Mouse (Mus musculus) megakaryocyte-erythroid progenitor cell, adult 5-6 weeks (primary cell): ENCODE measurements around the gene Tgfbr3. TPM values are rescaled to one million over a fixed set of nuclear protein-coding genes. Genes with fewer than 3 reads are reported as not detected.

Experiments
- ATAC-seq: replicated peaks from 2 replicates; pipeline ENCODE4 v1.8.0; 2016; ENCODE audit warnings: mild to moderate bottlenecking, inconsistent platforms; ENCODE audit not compliant: severe bottlenecking, poor library complexity, low FRiP score, low TSS enrichment
- total RNA-seq, 2 experiments: library from RNA; stranded (forward) in 1 of 2; stranded (reverse) in 1 of 2; fragments of 200-1000, 215-1000 nt in 1 of 2; fragments of >200 nt in 1 of 2; fragmentation: Nextera tagmentation in 1 of 2; gene quantifications; 2 replicates each; pipeline ENCODE4 v1.2.3; 2014 to 2017

The Tgfbr3 gene
- total RNA-seq, 2 experiments from 2014 or later: 25.6 to 28.8 TPM

DNA sequence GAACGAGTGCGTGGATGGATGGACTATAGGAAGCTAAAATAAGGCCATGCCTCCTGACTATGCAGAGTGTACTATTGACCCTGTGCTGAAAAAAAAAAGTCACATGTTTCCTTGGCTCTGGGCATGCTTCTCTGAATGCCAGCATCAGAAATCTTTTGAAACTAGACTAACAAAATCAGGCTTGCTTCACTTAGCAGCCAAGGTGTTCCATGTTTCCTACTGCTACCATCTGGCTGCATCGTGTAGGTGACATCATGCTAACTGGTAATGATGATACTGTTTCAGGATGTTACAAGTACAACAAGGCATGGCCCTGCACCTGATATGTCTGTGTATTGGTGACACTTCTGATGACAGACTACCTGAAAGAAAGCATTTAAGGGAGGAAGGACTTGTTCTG is 189.8 kb downstream of the Tgfbr3 start:
- ATAC-seq: no peak

DNA sequence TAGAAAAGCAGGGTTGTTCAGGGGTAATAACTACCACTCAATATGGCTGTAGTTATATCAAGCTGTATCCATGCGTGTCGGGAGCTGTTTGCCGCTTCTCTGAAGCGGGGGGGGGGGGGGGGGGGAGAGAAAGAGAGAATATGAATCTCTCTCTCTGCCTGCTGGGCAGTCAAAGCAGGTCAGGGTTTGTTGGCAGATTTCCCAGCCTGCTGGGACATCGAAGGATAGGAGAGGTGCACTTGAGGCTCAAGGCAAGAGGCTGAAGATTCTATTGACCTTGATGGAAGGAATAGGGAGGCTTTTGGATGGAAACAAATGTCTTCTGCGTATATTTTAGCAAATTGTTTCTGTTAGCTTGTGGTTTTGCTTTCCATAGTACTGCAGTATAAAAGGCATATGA is 190.4 kb downstream of the Tgfbr3 start:
- ATAC-seq: no peak

DNA sequence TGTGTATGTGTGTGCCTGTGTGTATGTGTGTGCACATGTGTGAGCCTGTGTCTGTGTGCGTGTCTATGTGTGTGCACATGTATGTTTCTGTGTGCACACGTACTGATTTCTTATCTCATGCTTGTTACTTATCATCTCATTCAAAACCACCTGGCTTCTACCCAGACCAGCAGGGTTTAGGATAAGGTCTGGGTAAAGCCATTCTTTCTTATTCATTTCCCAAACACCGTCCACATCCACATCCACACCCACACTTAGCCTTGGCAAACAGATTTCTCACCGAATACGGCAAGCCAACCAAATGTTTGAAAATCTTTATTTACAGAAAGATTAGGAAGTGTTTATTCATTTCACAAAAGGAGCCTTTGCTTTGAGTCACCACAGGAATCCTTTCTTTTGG is 191.4 kb downstream of the Tgfbr3 start:
- no peak for ATAC-seq

DNA sequence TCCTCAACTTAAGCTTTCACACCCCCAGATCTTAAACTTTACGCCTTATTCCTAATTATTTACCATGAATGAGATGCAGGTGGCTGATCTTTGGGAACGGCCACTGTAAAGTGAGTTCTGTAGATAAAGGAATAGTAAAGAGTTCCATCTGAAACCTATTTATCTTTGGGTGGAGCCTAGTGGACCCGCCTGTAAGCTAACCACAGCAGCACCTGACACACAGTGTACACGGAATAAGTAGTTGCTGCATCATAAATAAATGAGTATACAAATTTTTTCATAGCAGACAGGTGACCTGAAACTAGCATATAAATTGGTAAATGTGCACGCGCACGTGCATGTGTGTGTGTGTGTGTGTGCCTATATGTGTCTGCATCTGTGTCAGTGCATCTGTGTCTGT is 192.1 kb downstream of the Tgfbr3 start:
- ATAC-seq: peak; percentile 51; the same call in 1 of the 2 replicates

DNA sequence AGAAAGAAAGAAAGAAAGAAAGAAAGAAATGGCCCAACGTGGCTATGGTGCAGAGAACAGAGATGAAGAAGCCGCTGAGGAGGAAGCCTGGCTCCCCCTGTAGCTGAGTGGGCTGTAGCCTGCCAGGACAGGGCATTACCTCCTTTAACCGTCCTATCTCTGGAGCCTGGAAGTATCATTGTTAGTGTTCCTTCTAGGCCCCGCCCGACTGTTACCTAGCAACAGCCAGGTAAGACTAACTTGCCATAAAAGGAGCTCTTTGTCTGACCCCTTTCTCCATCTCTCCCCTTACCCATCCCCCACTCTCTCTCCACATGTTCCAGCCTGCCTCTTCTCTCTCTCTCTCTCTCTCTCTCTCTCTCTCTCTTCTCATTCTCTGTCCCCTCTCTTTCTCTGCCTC is 195.2 kb downstream of the Tgfbr3 start:
- no peak for ATAC-seq

DNA sequence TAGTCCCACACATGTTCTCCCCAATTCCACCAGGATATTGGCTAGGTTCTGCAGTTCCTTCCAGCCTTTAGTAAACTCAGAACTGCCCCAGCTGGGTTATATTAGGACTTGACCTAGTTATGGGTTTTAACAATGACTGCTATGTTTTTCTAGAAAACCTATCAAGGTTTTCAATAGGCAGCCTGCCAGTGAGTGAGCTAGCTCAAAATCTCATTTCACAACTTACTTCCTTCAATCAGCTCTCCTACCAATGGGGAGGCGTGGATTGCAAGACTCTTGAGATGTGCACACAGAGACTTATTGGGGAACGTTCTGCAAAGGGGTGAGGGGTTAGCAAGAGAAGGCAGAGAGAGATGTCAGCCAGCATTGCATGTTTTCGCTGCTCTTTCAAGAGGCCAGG is 196.2 kb downstream of the Tgfbr3 start:
- ATAC-seq: no peak

DNA sequence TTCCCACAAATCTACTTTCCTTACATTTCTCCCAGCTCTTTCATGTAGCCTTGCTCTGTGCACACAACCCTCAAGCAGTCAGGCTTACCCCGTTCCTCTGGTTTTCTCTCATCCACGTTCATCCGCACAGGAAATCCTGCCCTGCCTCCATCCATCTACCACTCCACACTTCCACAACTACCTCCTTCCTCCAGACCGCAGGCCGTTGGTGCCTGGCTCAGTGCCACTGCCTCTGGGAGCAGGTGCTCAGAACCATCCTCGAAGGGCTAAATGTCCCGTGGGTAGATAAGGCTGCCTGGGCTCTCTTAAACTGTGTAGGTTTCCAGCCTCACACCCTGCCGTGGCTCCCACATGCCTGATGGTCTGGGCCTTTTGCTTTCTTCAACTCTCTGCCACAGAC is 197.3 kb downstream of the Tgfbr3 start:
- peak; percentile 80 for ATAC-seq

DNA sequence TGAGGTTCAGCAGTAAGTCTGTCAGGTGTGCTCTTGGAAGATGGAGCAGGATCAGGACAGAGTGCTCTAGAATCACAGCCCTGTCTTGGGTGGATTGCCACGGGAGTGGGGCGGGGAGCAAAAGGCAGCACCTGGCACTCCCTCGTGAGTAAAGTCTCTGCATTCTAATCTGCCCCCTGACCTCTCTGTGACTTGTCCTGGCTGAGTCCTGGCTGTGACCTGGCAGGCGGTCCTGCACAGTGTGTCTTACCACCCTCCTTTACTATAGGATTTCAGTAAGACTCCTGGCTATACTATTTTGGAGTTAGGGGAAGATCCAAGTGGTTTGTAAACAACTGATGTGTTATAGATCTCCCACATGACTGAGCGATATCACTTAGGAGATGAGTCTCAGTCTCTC is 199.5 kb downstream of the Tgfbr3 start:
- ATAC-seq: no peak

DNA sequence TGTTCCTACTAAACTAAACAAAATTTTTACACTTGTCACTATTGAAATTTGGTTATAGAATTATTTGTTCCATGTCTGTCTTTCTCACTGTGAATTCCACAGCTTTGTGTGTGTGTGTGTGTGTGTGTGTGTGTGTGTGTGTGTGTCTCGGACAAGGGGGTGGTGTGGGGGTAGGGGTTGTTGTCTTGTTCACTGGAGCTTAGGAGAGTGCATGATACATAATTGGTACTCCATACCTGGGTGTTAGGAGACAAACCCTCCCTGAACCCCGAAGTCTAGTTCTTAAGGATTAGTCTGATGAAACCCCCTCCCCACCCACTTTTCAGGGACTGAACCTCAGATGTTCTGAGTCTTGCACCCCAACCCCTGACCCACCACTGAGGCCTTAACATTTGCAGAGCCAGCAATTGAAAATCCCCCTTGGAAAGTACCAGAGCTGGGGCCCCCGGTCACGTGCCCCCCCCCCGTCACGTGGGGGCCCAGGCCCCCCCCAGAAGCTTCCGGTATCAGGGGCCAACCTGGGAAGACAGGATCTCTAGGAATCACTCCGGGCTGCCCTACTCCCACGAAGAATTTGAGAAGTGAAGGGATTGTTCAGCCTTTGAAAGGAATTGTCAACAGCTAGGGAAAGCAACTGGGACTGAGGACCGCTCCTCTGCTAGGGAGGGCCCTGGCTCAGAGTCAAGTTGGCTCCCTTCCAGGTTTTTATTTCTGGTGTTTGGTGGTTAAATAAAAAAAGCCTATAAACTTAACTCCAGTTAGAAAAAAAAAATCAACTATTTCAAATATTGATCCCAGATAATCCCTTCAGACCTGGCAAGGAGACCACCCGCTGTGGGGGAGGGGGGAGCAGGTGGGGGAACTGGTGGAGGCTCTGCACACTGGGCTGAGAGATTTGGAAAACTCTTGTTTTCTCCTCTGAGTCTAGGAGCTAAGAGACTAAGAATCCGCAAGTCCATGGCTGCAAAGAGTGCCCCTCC is 201.3 kb downstream of the Tgfbr3 start:
- peak; percentile 39; the same call in 1 of the 2 replicates for ATAC-seq

DNA sequence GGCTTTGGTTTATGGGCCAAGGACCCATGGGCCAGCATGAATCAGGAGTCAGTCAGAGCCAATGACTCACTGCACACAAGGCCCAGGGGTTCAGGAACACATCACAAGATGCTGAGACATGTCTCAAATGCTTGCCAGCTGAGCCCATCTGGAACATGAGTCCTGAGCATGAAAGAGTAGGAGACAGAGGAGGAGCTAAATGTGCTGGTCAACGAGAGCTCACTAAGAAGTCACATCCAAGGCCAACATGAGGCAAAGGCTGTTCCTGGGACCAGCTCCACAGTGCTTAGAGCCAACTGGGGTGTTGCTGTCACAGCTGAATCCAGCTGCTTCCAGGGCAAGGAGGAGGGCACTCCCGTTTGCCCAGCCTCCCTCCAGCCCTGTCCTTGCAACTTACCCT is 202.1 kb downstream of the Tgfbr3 start:
- ATAC-seq: no peak

DNA sequence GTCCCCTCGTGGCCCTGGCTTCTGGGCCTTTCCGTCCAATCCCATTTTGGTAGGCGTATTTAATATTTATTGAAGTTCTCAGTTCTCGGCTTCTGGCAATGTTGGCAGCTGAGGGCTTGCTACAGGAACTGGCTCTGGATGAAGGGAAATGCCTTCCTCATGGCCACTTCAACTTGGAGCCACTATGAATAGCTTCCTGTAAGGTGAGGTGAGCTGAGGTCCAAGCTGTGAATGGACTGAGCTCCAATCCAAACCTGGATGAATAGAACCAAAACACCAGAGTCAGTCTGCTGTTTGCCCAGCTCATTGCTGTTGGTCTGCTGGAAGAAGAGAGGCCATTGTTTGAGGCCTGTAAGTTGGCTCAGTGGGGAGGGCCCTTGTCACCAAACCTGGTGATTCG is 203.3 kb downstream of the Tgfbr3 start:
- no peak for ATAC-seq

DNA sequence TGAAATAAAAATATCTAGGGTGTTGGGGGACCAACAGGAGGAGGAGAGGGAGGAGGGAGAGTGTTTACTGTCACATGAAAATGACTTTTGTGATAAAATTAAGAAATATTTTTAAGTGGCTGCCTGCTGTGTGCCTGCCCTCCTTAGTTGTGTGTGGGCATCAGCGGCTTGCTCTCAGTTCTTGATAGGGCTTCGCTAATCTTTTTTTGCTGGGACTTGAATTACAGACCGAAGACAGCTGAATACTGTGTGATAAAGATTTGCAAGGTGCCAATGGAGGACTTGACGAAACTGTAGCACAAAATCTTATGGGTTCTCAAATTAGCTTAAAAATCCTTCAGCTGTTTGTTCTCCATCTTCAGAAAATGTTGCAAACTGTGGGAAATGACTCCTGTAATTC is 205.0 kb downstream of the Tgfbr3 start:
- ATAC-seq: peak; percentile 77; the same call in 1 of the 2 replicates

DNA sequence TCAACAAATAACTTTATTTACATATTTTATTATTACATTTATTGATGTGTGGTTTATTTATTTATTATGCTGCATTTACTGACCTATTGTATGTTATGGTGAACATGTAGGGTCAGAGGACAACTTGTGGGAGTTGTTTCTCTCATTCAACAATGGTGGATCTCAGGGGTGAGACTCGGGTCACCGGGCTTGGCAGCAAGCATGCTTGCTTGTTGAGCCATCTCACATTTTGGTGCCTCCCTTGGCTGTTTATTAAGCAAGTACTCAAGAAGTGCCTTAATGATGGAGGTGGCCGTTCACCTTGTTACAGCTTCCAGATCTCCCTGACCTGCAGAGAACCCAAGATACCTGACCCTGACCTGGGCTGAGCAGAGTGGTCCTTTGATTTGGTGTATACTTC is 207.4 kb downstream of the Tgfbr3 start:
- ATAC-seq: no peak

DNA sequence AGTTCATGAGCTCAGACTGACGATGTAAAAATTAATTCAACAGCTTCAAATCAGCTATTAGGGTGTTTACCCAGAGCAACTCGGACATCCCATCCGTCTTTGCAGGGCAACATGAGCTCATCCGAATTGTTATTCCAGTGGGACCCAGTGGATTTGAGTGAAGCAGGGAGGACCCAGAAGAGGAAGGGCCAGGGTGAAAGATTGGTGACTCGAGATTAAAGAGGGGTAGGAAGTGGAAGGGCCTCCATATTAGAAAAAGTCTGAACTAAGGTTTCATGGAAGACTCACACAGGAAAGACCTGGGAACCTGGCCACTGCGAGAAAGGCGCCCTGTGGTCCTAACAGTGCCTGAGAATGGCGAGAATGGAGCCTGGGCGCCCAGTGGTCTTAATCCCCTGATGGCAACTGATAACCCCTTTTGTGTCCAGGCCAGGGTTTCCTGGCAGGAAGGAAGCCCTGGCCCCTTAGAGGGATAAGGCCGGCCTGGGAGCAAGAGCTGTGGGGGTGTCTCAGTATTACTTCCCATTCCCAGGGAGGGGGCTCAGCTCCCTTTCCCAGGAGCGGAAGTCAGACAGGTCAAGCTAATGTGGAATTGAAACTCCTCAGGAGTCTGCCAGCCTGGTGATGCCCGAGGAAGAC is 208.3 kb downstream of the Tgfbr3 start:
- ATAC-seq: no peak

DNA sequence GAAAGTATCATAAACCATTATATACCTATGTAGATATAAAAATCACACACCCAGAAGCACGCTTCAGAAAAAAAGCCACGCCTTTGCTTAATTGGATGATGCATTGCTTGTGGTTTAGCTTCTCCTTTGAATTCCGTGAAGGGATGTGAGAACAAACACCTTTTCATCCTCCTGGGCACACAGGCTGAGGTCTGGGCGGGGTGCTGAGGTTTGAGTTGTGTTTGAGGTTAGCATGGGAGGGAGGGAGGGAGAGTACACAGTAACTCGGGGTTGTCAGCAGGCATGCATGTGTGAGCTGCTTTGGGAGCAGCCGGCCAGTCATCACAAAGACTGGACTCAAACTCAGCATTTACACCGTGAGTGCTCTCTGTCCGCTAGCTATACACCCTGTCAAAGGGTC is 209.5 kb downstream of the Tgfbr3 start:
- ATAC-seq: no peak

DNA sequence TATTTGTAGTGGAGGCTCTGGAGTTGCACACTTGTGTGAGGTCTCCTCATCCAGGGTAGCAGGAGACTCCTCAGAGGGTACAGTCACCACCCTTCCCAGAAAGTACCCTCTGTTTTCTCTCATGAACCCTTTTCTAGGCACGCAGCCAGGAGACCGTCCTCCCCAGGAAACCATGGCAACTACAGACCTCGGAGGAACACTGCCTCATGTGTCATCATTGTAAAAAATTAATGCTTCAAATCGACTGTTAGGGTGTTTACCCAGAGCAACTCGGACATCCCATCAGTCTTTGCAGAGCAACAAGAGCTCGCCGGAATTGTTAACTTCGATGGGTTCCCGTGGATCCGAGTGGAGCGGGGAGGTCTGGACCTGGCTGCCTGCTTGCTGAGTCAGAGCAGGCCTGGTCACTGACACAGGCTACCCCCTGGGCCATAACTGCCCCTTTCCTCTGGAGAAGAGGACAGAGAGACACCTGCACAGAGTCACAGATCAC is 210.2 kb downstream of the Tgfbr3 start:
- ATAC-seq: no peak

DNA sequence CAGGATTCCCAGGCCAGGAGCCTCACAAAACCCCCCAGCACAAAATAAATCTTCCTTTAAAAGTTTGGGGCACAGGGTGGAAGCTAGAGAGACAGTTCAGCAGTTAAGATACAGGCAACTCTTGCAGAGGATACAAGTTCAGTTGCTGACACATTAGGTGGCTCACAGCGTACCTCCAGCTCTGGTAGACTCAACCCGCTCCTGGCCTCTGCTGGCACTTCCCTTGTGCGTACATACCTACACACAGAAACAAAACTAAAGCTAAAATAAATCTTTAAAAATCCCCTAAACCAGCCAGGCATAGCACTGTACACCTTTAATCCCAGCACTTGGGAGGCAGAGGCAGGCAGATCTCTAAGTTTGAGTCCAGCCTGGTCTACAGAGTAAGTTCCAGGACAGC is 211.1 kb downstream of the Tgfbr3 start:
- no peak for ATAC-seq

DNA sequence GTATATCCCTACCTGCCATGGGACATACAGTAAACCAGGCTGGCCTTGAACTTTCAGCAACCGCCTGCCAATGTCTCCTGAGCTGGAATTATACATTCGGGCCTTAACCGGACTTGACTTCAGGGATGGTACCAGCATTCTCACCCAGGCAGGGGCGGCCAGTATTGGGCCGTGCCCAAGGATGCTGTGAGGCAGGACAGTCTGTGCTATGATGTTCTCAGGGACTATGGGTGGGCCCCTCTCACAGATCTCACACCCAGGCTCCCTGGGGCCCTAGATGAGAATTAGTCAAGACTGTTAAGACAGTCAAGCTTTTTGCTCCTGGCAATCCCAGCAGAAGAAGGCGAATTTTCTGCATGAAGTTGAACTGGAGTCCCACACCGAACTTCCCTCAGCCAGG is 211.5 kb downstream of the Tgfbr3 start:
- no peak for ATAC-seq

DNA sequence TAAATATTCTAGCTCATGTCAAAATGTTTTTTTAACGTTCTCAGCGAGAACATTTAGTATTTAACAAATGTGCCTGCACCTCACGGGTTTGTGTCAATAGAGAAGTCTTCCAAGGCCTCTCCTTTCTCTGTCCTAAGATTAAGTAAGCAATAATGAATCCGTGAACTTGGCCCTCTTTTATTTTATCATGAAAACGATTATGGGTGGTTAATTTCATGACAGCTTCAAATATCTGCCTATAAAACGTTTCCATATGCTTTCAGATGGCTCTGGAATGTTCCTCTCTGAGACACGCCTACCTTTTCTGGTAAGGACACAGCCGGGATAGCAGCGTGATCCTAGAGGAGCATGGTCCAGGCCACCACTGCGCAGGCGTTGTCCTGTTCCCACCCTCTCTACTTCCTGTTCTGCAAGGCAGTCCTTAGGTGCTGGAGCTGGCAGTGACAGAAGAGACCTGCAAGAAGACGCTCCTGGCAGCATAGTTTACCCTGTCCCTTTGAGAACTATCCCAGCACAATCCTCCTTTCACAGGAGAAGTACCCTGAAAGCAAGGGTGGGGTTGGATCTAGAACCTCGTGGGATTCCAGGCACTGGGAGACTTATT is 214.3 kb downstream of the Tgfbr3 start:
- ATAC-seq: 0 out of 2 replicates have a peak, but pooled peaks have one; percentile 10

DNA sequence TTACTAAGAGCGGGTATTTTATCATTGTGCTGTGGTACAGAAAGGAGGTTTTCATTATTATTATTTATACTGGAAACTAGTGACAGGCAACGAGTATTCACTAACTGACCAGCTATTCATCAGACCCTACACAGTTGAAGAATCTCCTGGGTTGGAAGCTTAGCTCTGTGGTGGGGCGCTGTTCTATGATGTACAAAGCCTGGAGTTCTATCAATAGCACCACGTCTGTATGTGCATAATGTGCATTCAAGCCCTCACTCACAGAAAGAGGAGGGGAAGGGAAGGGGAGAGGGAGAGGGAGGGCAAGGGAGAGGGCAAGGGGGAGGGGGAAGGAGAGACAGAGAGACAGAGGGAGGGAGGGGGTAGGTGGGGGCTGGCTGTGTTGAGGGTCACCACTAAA is 215.1 kb downstream of the Tgfbr3 start:
- no peak for ATAC-seq
